Mouse (Mus musculus): Measurements from ENCODE around the gene Irx2.

Irx2 gene

GRCm38 (mm10) chr13:72636331-72636851 is 7.8 kb downstream of the Irx2 start:
- peak; percentile 66 for DNase-seq (ENCODE audit: low spot score)

- no peak for DNase-seq (ENCODE audit: low spot score)
Observed at GRCm38 (mm10) chr13:72637536-72637935, 8.9 kb downstream of the Irx2 start.

- peak; percentile 60 for DNase-seq (ENCODE audit: low spot score)
Observed at GRCm38 (mm10) chr13:72638401-72639130, 9.9 kb downstream of the Irx2 start.

GRCm38 (mm10) chr13:72639441-72640130 is 11.0 kb downstream of the Irx2 start:
- peak; percentile 34 for DNase-seq (ENCODE audit: low spot score)

- peak; percentile 68 for DNase-seq (ENCODE audit: low spot score)
Observed at GRCm38 (mm10) chr13:72640131-72640521, 11.5 kb downstream of the Irx2 start.

- DNase-seq (ENCODE audit: low spot score) = no peak
Observed at GRCm38 (mm10) chr13:72656447-72656846, 27.8 kb downstream of the Irx2 start.

- no peak for DNase-seq (ENCODE audit: low spot score)
Observed at GRCm38 (mm10) chr13:72675826-72676225, 47.2 kb downstream of the Irx2 start.

Data from embryo, embryonic 10 days (tissue).